Mouse (Mus musculus): ENCODE results near the gene Tmem189.

DNA sequence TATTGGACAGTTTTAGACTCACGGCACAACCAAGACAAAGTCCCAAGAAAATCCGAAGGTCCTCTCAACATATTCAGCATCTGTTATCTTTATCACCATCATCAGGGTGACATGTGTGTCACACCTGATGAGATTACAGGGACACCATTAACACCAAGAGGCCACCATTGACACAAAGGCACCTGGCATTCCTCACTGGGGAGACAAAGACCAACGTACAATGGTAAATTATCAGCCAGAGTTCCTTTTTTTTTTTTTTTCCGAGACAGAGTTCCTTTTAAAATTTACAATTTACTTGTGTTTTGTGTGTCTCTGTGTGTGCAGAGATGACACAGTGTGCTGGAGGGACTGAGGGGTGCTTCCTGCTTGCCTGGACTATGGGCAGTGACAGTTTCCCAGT is 20.2 kb downstream of the Tmem189 start:
- TF ChIP-seq POLR2A (IDR thresholded peaks at IDR 0.05; ENCODE audit: extremely low read depth, insufficient read depth, low read length), result no peak
- no peak for TF ChIP-seq CTCF (IDR thresholded peaks at IDR 0.05; ENCODE audit: low read depth, low read length)

Data from liver, adult 2 months (tissue).